Mouse (Mus musculus) fibroblast of lung, adult 2 months (primary cell): ENCODE data around the gene Aim2.
"Not testable (repeated sequence)": the region's sequence is repeated elsewhere in the genome, so short reads cannot be mapped to it uniquely, and the experiment has no call there.

Source experiments
- DNase-seq: peaks from one replicate; pipeline ENCODE4 v3.0.0-alpha.2; 2011; ENCODE audit warnings: low read depth

Gene Aim2

GRCm38 (mm10) chr1:173350372-173350957, at the start of gene Aim2:
TSS of gene Aim2 (plus strand) at chr1:173350879.
- DNase-seq, result no peak

GRCm38 (mm10) chr1:173302795-173303194, 47.9 kb upstream of the Aim2 start:
- not testable (repeated sequence) for DNase-seq

GRCm38 (mm10) chr1:173313535-173314050, 37.1 kb upstream of the Aim2 start:
- not testable (repeated sequence) for DNase-seq

DNA sequence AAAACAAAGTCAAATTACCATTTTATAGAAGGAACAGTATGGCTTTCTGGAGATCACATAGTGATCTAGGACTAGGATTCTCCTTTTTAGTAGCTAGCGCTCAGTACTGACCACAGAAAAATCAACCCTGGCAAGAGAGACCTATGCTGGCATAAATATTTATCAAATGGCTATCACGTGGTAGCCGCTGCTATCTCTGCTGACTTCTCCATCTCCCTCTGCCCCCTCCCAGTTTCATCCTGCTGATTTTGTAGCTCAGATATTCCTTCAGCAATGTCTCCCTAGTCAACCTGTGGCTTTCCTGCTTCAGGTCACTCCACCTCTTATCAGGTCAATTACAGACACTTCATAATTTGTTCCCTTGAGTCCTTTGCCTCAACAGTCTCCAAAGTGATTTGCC, 35.0 kb upstream of the Aim2 start:
- no peak for DNase-seq

DNA sequence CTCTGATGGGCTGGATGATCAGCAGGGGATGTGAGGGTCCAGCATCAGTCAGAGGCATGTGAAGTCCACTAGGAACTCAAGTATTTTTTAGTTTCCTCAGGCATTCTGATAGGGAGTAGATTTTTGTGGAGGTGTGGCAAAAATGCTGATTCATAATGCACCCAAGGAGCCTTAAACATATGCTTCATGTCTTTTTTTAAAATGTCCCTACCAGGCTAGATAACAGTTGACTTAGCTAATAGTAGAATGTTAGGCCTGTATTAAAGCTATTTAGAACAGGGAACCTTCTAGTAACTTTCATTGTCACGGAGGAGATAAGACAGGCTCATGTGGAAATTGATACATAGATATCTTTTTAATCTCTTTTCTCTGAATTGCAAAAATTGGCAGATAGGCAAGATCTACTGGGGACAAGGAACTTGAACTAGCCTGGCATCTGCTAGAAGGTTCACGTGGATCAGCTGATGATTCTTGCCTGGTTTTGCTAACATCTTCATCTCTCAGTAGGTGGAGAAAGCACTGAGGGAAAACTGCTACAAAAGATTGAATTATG, 32.7 kb upstream of the Aim2 start:
- DNase-seq, result no peak

DNA sequence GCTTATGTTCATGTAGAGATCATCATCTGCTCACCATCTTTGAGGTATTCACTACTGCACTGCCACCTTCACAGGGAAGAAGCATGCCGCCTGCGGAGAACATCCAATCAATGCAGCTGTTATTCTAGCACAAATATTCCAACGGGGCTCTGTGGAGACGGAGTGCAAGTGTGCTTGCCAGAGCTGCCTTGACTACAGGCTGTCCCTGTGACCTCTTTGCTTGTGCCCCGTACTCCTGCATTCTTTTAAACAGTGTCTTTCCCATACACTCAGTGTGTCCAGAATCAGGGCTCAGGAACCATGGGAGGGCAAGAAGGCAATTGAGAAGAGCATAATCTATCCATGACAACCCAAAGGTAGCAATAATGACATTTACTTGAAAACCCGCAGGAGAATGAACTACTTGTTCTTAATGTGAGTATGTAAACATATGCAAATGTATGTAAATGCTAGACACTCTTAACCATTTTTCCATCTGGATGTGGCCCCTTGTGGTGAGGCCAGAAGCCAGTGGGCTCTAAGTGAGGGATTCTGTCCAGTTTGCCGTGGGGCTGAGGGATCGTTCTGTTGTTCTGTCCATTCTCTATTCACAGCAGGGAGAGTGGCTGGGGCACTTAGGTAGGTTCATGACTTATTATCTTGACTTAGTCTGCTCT, 29.0 kb upstream of the Aim2 start:
- no peak for DNase-seq

- no peak for DNase-seq
These were observed 28.4 kb upstream of the Aim2 start for GRCm38 (mm10) chr1:173322249-173322627.

DNA sequence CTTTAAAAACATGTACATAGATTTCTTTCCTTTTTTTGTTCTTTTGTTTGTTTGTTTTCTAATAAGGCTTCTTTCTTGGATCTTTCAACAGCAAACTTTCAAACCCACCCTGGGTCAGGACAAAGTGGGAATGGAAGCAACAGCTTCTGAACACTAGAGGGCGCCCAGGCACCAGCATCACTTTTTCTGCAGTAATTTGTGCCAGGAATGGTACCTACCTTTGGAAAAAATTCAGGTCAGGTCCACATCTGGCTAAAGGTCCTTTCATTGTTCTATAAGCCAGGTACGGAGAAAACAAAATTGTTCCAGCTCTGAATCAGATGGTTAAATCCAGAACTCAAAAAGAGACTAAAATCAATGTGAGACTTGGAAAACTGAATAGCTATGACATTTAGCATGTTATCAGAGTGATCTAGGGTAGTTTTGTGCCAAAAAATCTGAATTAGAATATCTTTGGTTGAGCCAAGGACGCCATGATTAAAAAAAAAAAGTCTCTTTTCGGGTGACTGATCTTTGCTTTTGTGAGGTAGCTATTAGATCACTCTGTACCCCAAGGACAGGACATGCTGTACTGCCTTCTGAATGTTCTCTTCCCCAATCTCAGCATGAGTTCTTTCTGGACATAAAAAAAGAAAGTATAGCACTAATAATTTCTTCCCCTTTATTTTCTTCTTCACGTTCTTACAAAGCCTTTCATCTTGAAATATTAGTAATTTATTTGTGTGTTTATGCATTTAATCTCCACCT, 26.7 kb upstream of the Aim2 start:
- no peak for DNase-seq

DNA sequence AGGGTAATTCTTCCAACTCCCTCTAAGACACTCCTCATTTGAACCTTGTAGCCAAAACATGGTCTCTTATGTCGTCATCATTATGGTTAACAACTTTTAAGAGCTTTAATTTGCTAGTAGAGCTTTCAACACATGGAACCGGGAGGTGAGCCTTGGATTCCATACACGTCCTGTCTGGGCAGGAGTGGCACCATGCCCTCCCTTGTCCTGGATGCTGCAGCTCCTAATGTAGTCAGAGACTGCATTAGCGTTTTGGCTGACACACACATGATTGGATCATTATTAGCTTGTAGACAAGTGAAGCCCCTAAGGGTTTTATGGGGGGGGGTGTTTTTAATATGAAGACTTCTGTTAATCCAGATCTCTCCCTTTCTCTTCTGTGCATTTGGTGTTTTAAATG, 25.7 kb upstream of the Aim2 start:
- DNase-seq, result no peak

GRCm38 (mm10) chr1:173325395-173325794, 25.3 kb upstream of the Aim2 start:
- no peak for DNase-seq

GRCm38 (mm10) chr1:173326552-173326951, 24.1 kb upstream of the Aim2 start:
- no peak for DNase-seq

DNA sequence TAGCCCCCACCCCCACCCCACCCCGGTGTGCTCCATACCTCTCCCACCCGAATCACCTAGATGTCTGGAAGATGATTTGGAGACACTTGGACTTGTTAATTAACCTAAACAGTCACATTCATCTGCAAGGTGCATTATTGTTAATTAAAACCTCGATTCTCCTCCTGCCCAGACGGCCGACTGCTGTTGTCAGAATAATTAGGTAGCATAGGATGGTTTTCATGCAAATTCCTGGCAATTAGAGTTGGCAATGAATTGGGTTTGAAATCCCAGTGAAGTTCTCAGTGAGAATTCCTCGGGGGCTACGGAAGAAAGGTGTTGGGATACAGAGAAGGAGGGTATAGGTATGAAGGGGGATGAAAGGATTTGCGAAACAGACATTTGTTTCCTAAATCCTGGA, 22.2 kb upstream of the Aim2 start:
- DNase-seq, result no peak

GRCm38 (mm10) chr1:173329185-173329584, 21.5 kb upstream of the Aim2 start:
- DNase-seq, result no peak

- DNase-seq, result no peak
These were observed 20.9 kb upstream of the Aim2 start for GRCm38 (mm10) chr1:173329743-173330142.

DNA sequence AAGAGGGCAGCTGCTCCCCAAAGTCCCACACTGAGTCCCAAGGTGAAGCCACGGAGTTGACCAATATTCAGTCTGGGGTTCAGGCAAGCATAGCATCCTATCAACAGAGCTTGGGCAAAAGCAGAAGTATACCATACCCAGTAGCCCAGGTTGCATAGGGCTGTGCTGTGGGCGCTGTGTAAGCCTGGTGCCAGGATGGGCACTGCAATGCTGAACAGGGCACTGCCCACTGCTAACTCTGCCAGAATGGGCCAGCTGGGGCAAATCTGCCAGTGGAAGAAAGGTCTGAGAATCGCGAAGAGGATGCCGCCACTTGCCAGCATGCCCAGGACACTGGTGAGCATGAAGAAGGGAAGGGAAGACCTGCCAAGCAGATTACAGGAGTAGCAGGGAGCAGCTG, 18.3 kb upstream of the Aim2 start:
- DNase-seq, result no peak

- no peak for DNase-seq
These were observed 17.1 kb upstream of the Aim2 start, which contains the start of gene Ackr1 for GRCm38 (mm10) chr1:173333312-173334253. TSS of gene Ackr1 (minus strand) at chr1:173333750.

- no peak for DNase-seq
These were observed 14.8 kb upstream of the Aim2 start for GRCm38 (mm10) chr1:173335903-173336302.

GRCm38 (mm10) chr1:173337008-173337407, 13.7 kb upstream of the Aim2 start:
- DNase-seq, result no peak

GRCm38 (mm10) chr1:173339543-173339942, 11.1 kb upstream of the Aim2 start:
- DNase-seq, result peak; percentile 3

DNA sequence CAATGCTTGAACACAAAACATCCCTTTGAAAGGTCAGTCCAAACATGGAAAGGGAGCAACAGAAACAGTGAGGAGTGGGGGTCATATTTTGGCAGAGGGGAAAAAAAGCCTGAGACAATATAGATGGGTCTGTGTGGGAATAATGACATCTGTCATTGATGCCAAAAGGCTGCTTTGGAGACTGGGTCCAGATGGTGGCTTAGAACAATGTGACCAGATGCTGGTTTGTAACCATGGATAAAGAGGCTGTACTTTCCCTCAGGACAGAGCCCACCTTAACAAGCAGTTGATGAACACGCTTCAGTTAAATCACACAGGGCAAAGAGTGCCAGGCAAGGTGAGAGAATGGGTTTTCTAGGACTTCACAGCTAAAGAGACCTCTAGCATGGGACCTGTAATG, 8.3 kb upstream of the Aim2 start:
- no peak for DNase-seq

GRCm38 (mm10) chr1:173343934-173344333, 6.7 kb upstream of the Aim2 start:
- DNase-seq, result no peak

GRCm38 (mm10) chr1:173345112-173345511, 5.6 kb upstream of the Aim2 start:
- DNase-seq, result no peak
